Mouse (Mus musculus): Measurements from ENCODE around the gene Olfr1265. TPM values are rescaled to one million over a fixed set of nuclear protein-coding genes. Genes with fewer than 3 reads are reported as not detected.

Olfr1265 gene
- not detected in 2 replicates for polyA plus RNA-seq (2015; fragmentation: Nextera tagmentation; extraction: Ambion mirVana)

DNA sequence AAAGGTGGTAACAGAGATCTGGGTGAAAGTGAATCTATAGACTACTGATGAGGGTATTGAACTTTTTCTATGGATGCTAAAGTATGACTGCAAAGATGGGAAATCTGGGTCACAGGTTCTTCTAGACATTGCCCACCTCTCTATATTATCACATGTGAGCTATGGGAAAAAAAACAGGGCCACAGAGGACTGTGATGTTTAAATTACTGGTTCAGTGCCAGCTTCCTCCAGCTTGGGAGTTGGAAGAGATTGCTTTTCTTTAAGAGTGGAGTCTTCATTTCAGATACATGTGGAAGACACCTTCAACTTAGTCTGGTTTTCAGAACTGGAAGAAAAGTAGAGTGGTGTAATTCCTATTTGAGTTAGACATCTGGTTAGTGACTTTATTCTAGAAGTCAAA lies at the start of gene Olfr1265:
TSS of gene Olfr1265 (plus strand) at position 301 of the 400 bp plus-strand sequence.
- no peak within 1 kb of the TSS for H3K9ac ChIP-seq (ENCODE audit: low read depth, low read length)
- H3K27ac ChIP-seq (ENCODE audit: low read depth, low read length) = no peak within 1 kb of the TSS
- no peak for ATAC-seq
- H3K4me1 ChIP-seq (ENCODE audit: control insufficient read depth, insufficient read depth, low read depth, low read length) = no peaks in the 10 kb centered on the region
- H3K4me3 ChIP-seq (ENCODE audit: low read length) = no peak within 1 kb of the TSS
- H3K4me2 ChIP-seq (ENCODE audit: low read length) = no peak within 1 kb of the TSS
- no peaks in the 10 kb centered on the region for H3K9me3 ChIP-seq (ENCODE audit: control insufficient read depth, low read length)
- no peaks in the 10 kb centered on the region for H3K27me3 ChIP-seq (replicated peaks; ENCODE audit: control insufficient read depth, insufficient read depth, low read length)
- H3K36me3 ChIP-seq (ENCODE audit: control insufficient read depth, insufficient read depth, low read length) = no peaks in the 10 kb centered on the region

- no peak within 1 kb of the TSS for H3K4me2 ChIP-seq (ENCODE audit: low read length)
Observed at GRCm38 (mm10) chr2:89990921-89991320, 44.2 kb upstream of the Olfr1265 start, which contains the start of gene Olfr1261. Gene Olfr1261, plus strand, starts transcription at chr2:89991221.

GRCm38 (mm10) chr2:89999845-90000244 lies 35.3 kb upstream of the Olfr1265 start, which contains the start of gene Olfr1262:
Gene Olfr1262, plus strand, starts transcription at chr2:90000145.
- Histone ChIP-seq H3K9me3 (ENCODE audit: control insufficient read depth, low read length) (no peaks in the 10 kb centered on the region), H3K4me2 (ENCODE audit: low read length) (no peak within 1 kb of the TSS), H3K9ac (ENCODE audit: low read depth, low read length) (no peak within 1 kb of the TSS), H3K27me3 (replicated peaks; ENCODE audit: control insufficient read depth, insufficient read depth, low read length) (no peaks in the 10 kb centered on the region), H3K4me3 (ENCODE audit: low read length) (no peak within 1 kb of the TSS), H3K4me1 (ENCODE audit: control insufficient read depth, insufficient read depth, low read depth, low read length) (no peaks in the 10 kb centered on the region), H3K36me3 (ENCODE audit: control insufficient read depth, insufficient read depth, low read length) (no peaks in the 10 kb centered on the region), H3K27ac (ENCODE audit: low read depth, low read length) (no peak within 1 kb of the TSS)
- ATAC-seq = no peak

More at GRCm38 (mm10) chr2:89990921-89991320, 44.2 kb upstream of the Olfr1265 start, which contains the start of gene Olfr1261:
- Histone ChIP-seq H3K9ac (ENCODE audit: low read depth, low read length) (no peak within 1 kb of the TSS), H3K36me3 (ENCODE audit: control insufficient read depth, insufficient read depth, low read length) (no peaks in the 10 kb centered on the region), H3K9me3 (ENCODE audit: control insufficient read depth, low read length) (no peaks in the 10 kb centered on the region), H3K27ac (ENCODE audit: low read depth, low read length) (no peak within 1 kb of the TSS), H3K27me3 (replicated peaks; ENCODE audit: control insufficient read depth, insufficient read depth, low read length) (no peaks in the 10 kb centered on the region), H3K4me1 (ENCODE audit: control insufficient read depth, insufficient read depth, low read depth, low read length) (no peaks in the 10 kb centered on the region), H3K4me3 (ENCODE audit: low read length) (no peak within 1 kb of the TSS)
- ATAC-seq = no peak

DNA sequence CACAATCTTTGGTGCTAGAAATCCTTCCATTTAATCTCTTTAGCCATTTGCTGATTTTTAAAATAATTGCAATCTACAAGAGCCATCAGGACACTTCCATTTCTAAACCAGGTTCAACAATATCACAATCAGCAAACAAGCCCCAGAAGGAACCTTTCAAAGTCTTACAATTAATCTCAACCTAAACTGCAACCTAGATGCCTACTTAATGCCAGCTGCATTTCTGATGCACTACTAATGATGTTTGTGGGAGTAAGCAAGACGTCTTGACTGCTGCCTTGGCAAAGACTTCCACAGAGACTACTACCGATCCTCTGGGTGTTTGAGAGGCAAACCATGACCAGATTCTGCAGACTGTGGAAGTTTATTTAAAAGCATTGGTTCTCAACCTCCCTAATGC lies 23.3 kb upstream of the Olfr1265 start, which contains the start of gene Olfr1263:
TSS of gene Olfr1263 (plus strand) at position 301 of the 400 bp plus-strand sequence.
- Histone ChIP-seq H3K4me1 (ENCODE audit: control insufficient read depth, insufficient read depth, low read depth, low read length) (no peaks in the 10 kb centered on the region), H3K36me3 (ENCODE audit: control insufficient read depth, insufficient read depth, low read length) (no peaks in the 10 kb centered on the region), H3K9ac (ENCODE audit: low read depth, low read length) (no peak within 1 kb of the TSS), H3K27me3 (replicated peaks; ENCODE audit: control insufficient read depth, insufficient read depth, low read length) (no peaks in the 10 kb centered on the region), H3K9me3 (ENCODE audit: control insufficient read depth, low read length) (no peaks in the 10 kb centered on the region), H3K4me2 (ENCODE audit: low read length) (no peak within 1 kb of the TSS), H3K27ac (ENCODE audit: low read depth, low read length) (no peak within 1 kb of the TSS), H3K4me3 (ENCODE audit: low read length) (no peak within 1 kb of the TSS)
- 86% methylated on average over 2 of the region's 2 CpGs for WGBS
- ATAC-seq = no peak

GRCm38 (mm10) chr2:90025477-90025876 lies 9.7 kb upstream of the Olfr1265 start, which contains the start of gene Olfr1264:
Gene Olfr1264, minus strand, starts transcription at chr2:90025577.
- H3K4me3 ChIP-seq (ENCODE audit: low read length) = no peak within 1 kb of the TSS
- ATAC-seq = no peak
- H3K9me3 ChIP-seq (ENCODE audit: control insufficient read depth, low read length) = no peaks in the 10 kb centered on the region
- H3K27me3 ChIP-seq (replicated peaks; ENCODE audit: control insufficient read depth, insufficient read depth, low read length) = no peaks in the 10 kb centered on the region
- no peaks in the 10 kb centered on the region for H3K36me3 ChIP-seq (ENCODE audit: control insufficient read depth, insufficient read depth, low read length)
- no peak within 1 kb of the TSS for H3K9ac ChIP-seq (ENCODE audit: low read depth, low read length)
- no peak within 1 kb of the TSS for H3K4me2 ChIP-seq (ENCODE audit: low read length)
- no peaks in the 10 kb centered on the region for H3K4me1 ChIP-seq (ENCODE audit: control insufficient read depth, insufficient read depth, low read depth, low read length)
- no peak within 1 kb of the TSS for H3K27ac ChIP-seq (ENCODE audit: low read depth, low read length)
- WGBS = 84% methylated on average over 2 of the region's 2 CpGs

DNA sequence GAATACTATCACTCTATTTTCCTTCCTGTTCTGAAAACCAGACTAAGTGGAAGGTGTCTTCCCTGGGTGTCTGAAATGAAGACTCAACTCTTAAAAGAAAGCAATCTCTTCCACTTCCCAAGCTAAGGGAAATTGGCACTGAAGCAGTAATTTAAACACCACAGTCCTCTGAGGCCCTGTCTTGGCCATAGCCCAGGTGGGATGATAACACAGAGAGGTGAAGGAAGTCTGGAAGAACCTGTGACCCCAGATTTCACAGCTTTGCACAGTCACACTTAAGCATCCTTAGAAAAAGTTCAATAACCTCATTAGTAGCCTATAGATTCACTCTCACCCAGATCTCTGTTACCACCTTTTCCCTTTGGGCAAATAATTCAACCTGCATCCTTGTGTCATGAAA lies 28.4 kb downstream of the Olfr1265 start, which contains the start of gene Olfr140:
TSS of gene Olfr140 (minus strand) at position 101 of the 400 bp plus-strand sequence.
- no peak for ATAC-seq
- Histone ChIP-seq H3K9ac (ENCODE audit: low read depth, low read length) (no peak within 1 kb of the TSS), H3K9me3 (ENCODE audit: control insufficient read depth, low read length) (0 out of 2 replicates have a peak, but pooled peaks cover 2% of the 10 kb centered on the region), H3K36me3 (ENCODE audit: control insufficient read depth, insufficient read depth, low read length) (no peaks in the 10 kb centered on the region), H3K27ac (ENCODE audit: low read depth, low read length) (no peak within 1 kb of the TSS), H3K27me3 (replicated peaks; ENCODE audit: control insufficient read depth, insufficient read depth, low read length) (no peaks in the 10 kb centered on the region), H3K4me2 (ENCODE audit: low read length) (no peak within 1 kb of the TSS), H3K4me3 (ENCODE audit: low read length) (no peak within 1 kb of the TSS), H3K4me1 (ENCODE audit: control insufficient read depth, insufficient read depth, low read depth, low read length) (no peaks in the 10 kb centered on the region)

DNA sequence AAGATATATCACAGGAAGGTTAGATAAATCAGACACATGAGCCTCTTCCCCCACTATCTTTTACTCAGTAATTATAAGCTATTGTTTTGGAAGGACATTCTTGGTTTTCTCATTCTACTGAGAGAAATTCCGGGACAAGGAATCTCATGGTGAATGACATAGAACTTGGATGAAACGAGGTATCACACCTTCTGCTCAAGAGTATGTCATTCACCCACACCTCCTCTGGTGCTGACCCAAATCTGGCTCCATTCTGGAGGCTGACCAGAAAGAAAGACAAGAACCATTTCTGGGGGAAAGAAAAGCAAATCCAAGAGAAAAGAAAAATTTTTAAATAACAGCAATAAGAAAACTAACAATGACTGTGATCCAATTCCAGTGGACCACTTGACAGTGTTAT lies 34.9 kb downstream of the Olfr1265 start:
- Histone ChIP-seq H3K27me3 (replicated peaks; ENCODE audit: control insufficient read depth, insufficient read depth, low read length) (no peaks in the 10 kb centered on the region), H3K9ac (ENCODE audit: low read depth, low read length) (no peak overlapping the region), H3K4me2 (ENCODE audit: low read length) (no peak overlapping the region), H3K27ac (ENCODE audit: low read depth, low read length) (no peak overlapping the region), H3K36me3 (ENCODE audit: control insufficient read depth, insufficient read depth, low read length) (no peaks in the 10 kb centered on the region), H3K4me3 (ENCODE audit: low read length) (no peak overlapping the region), H3K4me1 (ENCODE audit: control insufficient read depth, insufficient read depth, low read depth, low read length) (no peaks in the 10 kb centered on the region), H3K9me3 (ENCODE audit: control insufficient read depth, low read length) (0 out of 2 replicates have a peak, but pooled peaks cover 2% of the 10 kb centered on the region)
- no peak for ATAC-seq
- 78% methylated on average over 2 of the region's 2 CpGs for WGBS

Other genes with a start within 250 kb of the Olfr1265 start
- not detected in 2 replicates for gene Olfr1254, start 241.7 kb upstream of the Olfr1265 start, polyA plus RNA-seq (2015; fragmentation: Nextera tagmentation; extraction: Ambion mirVana)
- not detected in 2 replicates for gene Olfr1255, start 223.3 kb upstream of the Olfr1265 start, polyA plus RNA-seq (2015; fragmentation: Nextera tagmentation; extraction: Ambion mirVana)
- gene Olfr1256, start 193.8 kb upstream of the Olfr1265 start, polyA plus RNA-seq (2015; fragmentation: Nextera tagmentation; extraction: Ambion mirVana) = not detected in 2 replicates
- 0.13 and 0.29 TPM in 2 replicates for gene Olfr48, start 187.1 kb upstream of the Olfr1265 start, polyA plus RNA-seq (2015; fragmentation: Nextera tagmentation; extraction: Ambion mirVana)
- gene Olfr1257, start 156.9 kb upstream of the Olfr1265 start, polyA plus RNA-seq (2015; fragmentation: Nextera tagmentation; extraction: Ambion mirVana) = not detected in 2 replicates
- gene Olfr1258, start 108.0 kb upstream of the Olfr1265 start, polyA plus RNA-seq (2015; fragmentation: Nextera tagmentation; extraction: Ambion mirVana) = not detected in 2 replicates
- gene Olfr1259, start 86.7 kb upstream of the Olfr1265 start, polyA plus RNA-seq (2015; fragmentation: Nextera tagmentation; extraction: Ambion mirVana) = not detected in 2 replicates
- not detected in 2 replicates for gene Olfr1260, start 61.0 kb upstream of the Olfr1265 start, polyA plus RNA-seq (2015; fragmentation: Nextera tagmentation; extraction: Ambion mirVana)
- gene Olfr1261, start 44.1 kb upstream of the Olfr1265 start, polyA plus RNA-seq (2015; fragmentation: Nextera tagmentation; extraction: Ambion mirVana) = not detected in 2 replicates
- not detected in 2 replicates for gene Olfr1262, start 35.2 kb upstream of the Olfr1265 start, polyA plus RNA-seq (2015; fragmentation: Nextera tagmentation; extraction: Ambion mirVana)
- gene Olfr1263, start 23.2 kb upstream of the Olfr1265 start, polyA plus RNA-seq (2015; fragmentation: Nextera tagmentation; extraction: Ambion mirVana) = not detected in 2 replicates
- gene Olfr1264, start 9.8 kb upstream of the Olfr1265 start, polyA plus RNA-seq (2015; fragmentation: Nextera tagmentation; extraction: Ambion mirVana) = not detected in 2 replicates
- gene Olfr140, start 28.3 kb downstream of the Olfr1265 start, polyA plus RNA-seq (2015; fragmentation: Nextera tagmentation; extraction: Ambion mirVana) = not detected in 2 replicates
- not detected in 2 replicates for gene Olfr1269, start 86.1 kb downstream of the Olfr1265 start, polyA plus RNA-seq (2015; fragmentation: Nextera tagmentation; extraction: Ambion mirVana)
- not detected in 2 replicates for gene Olfr32, start 107.0 kb downstream of the Olfr1265 start, polyA plus RNA-seq (2015; fragmentation: Nextera tagmentation; extraction: Ambion mirVana)
- gene Olfr1270, start 117.8 kb downstream of the Olfr1265 start, polyA plus RNA-seq (2015; fragmentation: Nextera tagmentation; extraction: Ambion mirVana) = not detected in 2 replicates
- not detected in 2 replicates for gene Olfr1506, start 189.2 kb downstream of the Olfr1265 start, polyA plus RNA-seq (2015; fragmentation: Nextera tagmentation; extraction: Ambion mirVana)
- not detected in 2 replicates for gene Olfr142, start 222.3 kb downstream of the Olfr1265 start, polyA plus RNA-seq (2015; fragmentation: Nextera tagmentation; extraction: Ambion mirVana)
- gene Olfr1271, start 235.7 kb downstream of the Olfr1265 start, polyA plus RNA-seq (2015; fragmentation: Nextera tagmentation; extraction: Ambion mirVana) = not detected in 2 replicates